Mouse (Mus musculus) heart, adult 2 months (tissue): ENCODE results near the gene Arntl. TPM values are rescaled to one million over a fixed set of nuclear protein-coding genes. Genes with fewer than 3 reads are reported as not detected.
A peak's percentile ranks its signal among the peaks of the same experiment; 100 is the strongest.

ENCODE experiments used
- DNase-seq, 2 experiments: peaks; one replicate each; pipeline ENCODE4 v3.0.0; 2021
- H3K27ac ChIP-seq: fragments of 200-600 bp; 2 replicates; pipeline ENCODE4 v1.8.1; 2022
- H3K27me3 ChIP-seq: fragments of 200-500 bp; 2 replicates; pipeline ENCODE4 v1.6.1; 2012; ENCODE audit warnings: mild to moderate bottlenecking, low read length, inconsistent platforms, mixed read lengths; ENCODE audit not compliant: control insufficient read depth, insufficient read depth
- H3K36me3 ChIP-seq: fragments of 200-500 bp; 2 replicates; pipeline ENCODE4 v1.6.1; 2012; ENCODE audit warnings: low read length, inconsistent platforms; ENCODE audit not compliant: control insufficient read depth, insufficient read depth
- H3K4me1 ChIP-seq: fragments of 200-500 bp; 2 replicates; pipeline ENCODE4 v1.6.1; 2011; ENCODE audit warnings: low read length; ENCODE audit not compliant: control insufficient read depth, insufficient read depth
- H3K4me3 ChIP-seq: fragments of 200-600 bp; 2 replicates; pipeline ENCODE4 v1.8.1; 2022
- H3K79me2 ChIP-seq: fragments of 200-500 bp; replicated peaks from 2 replicates; pipeline ENCODE4 v1.6.1; 2012; ENCODE audit warnings: mild to moderate bottlenecking, inconsistent platforms, low read length, moderate library complexity, mixed read lengths; ENCODE audit not compliant: control insufficient read depth, insufficient read depth
- H3K9ac ChIP-seq: fragments of 200-500 bp; 2 replicates; pipeline ENCODE4 v1.6.1; 2012; ENCODE audit warnings: low read depth, mild to moderate bottlenecking, control low read depth, inconsistent platforms, low read length, mixed read lengths
- CTCF ChIP-seq: fragments of 200-600 bp; IDR thresholded peaks from 2 replicates; pipeline ENCODE4 v1.8.1; 2022; ENCODE audit warnings: antibody characterized with exemption, mild to moderate bottlenecking, moderate library complexity
- EP300 ChIP-seq: fragments of 200-500 bp; IDR thresholded peaks from 2 replicates; pipeline ENCODE4 v1.6.1; 2011; ENCODE audit warnings: low read depth, low read length, control low read depth; ENCODE audit not compliant: insufficient read depth
- POLR2A ChIP-seq: fragments of 200-500 bp; IDR thresholded peaks from 2 replicates; pipeline ENCODE4 v1.6.1; 2011; ENCODE audit warnings: mild to moderate bottlenecking, low read depth, low read length, control low read depth; ENCODE audit not compliant: insufficient read depth
- WGBS: fragments of 180-500 bp; shearing (Covaris S2); methylation state at CpG from one replicate; pipeline ENCODE4 v1.1.7; 2018; 5-methylcytosine and 5-hydroxymethylcytosine counted together
- intact Hi-C: fragments of 180-260 bp; cut with DNase I; formaldehyde crosslinking; loops from one replicate; pipeline ENCODE4 v1.15.1; 2025
- polyA plus RNA-seq: library from polyadenylated mRNA; depleted of rRNA; stranded (reverse); fragments of >200 nt; gene quantifications from 2 replicates; pipeline ENCODE4 v1.2.3, GENCODE M21; 2012
- total RNA-seq, 2 experiments: library from RNA; stranded (reverse); gene quantifications; 2 replicates each; pipeline ENCODE4 v1.2.3; 2021

The Arntl gene
- total and polyA plus RNA-seq, 3 experiments = 6.6 to 26.7 (median 7.2) TPM

DNA sequence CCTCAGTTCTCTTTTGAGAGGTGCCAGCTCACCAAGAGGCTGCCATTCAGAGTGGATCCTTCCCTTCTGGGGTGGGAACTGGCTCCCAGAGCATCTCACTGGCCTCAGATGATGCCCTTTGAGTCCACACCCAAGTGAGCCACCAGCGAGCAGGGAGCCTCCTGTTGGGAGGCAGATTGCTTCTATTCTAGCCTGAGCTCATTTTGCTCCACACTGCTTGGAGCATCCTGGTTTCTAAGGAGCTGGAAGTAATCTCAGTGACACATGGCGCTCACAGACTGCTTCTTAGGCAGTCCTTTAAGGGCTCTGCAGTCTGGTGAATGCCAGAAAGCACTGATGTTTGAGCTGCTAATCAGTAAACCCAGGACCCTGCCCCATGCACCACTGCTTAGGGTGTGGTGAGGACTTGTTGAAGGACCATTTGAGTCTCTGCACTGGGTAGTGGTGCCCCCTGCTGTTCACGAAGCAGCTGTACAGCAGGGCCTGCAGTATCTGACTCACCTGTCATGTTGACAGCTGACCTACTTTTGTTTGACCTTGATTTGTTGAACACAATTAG is 43.2 kb downstream of the Arntl start:
- peak; percentile 56 for DNase-seq
- Histone ChIP-seq H3K36me3 (no peaks in the 10 kb centered on the region; the same call in 1 of the 2 replicates), H3K79me2 (peaks cover 1% of the 10 kb centered on the region; the same call in 1 of the 2 replicates), H3K27me3 (no peaks in the 10 kb centered on the region), H3K4me3 (no peak overlapping the region), H3K4me1 (peaks cover 29% of the 10 kb centered on the region), H3K27ac (peak overlapping the region; percentile 74), H3K9ac (no peak overlapping the region)
- WGBS = 34% methylated on average over 3 of the region's 3 CpGs
- 0 out of 2 replicates have a peak, but pooled peaks have one; percentile 40 for TF ChIP-seq EP300
- peak; percentile 94 for TF ChIP-seq CTCF
- TF ChIP-seq POLR2A = no peak
- intact Hi-C loops = loop anchor here (2.0 kb wide), 2 partner anchors 44 to 108 kb away; partner anchors contain the start of gene Arntl

GRCm38 (mm10) chr7:113251001-113251400 is 43.7 kb downstream of the Arntl start:
- intact Hi-C loops = loop anchor here (2.0 kb wide), 2 partner anchors 44 to 108 kb away; partner anchors contain the start of gene Arntl
- DNase-seq = peak; percentile 47 to 66
- Histone ChIP-seq H3K36me3 (no peaks in the 10 kb centered on the region; the same call in 1 of the 2 replicates), H3K4me3 (no peak overlapping the region), H3K79me2 (peaks cover 1% of the 10 kb centered on the region; the same call in 1 of the 2 replicates), H3K27ac (peak overlapping the region; percentile 74), H3K9ac (no peak overlapping the region), H3K4me1 (peaks cover 32% of the 10 kb centered on the region), H3K27me3 (no peaks in the 10 kb centered on the region)
- TF ChIP-seq POLR2A = no peak
- no peak for TF ChIP-seq CTCF
- no peak; the same call in 1 of the 2 replicates for TF ChIP-seq EP300
- 22% methylated on average over 3 of the region's 3 CpGs for WGBS

DNA sequence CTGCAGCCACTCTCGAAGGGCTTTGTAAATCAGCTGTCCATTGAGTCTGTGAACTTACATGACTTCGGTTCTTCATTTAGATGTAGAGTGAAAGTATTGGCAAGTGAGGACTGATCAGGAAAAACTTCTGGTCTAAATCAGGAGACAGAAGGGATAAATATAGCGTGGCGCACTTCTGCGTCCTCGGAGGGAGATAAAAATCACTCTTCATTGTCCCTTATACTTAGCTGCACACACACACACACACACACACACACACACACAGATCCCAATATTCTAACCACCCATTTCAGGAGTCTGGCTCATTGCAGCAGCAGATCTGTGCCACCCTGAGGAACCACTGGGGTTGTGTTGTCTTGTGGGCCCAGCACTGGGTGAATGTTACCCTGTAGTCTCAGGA is 44.3 kb downstream of the Arntl start:
- DNase-seq = no peak
- Histone ChIP-seq H3K27me3 (no peaks in the 10 kb centered on the region), H3K36me3 (no peaks in the 10 kb centered on the region; the same call in 1 of the 2 replicates), H3K4me3 (no peak overlapping the region), H3K4me1 (peaks cover 32% of the 10 kb centered on the region), H3K9ac (no peak overlapping the region), H3K79me2 (peaks cover 1% of the 10 kb centered on the region; the same call in 1 of the 2 replicates), H3K27ac (peak overlapping the region; percentile 74)
- WGBS = 4% methylated on average over 6 of the region's 6 CpGs
- TF ChIP-seq CTCF = no peak
- no peak for TF ChIP-seq EP300
- no peak for TF ChIP-seq POLR2A
- intact Hi-C loops = loop anchor here (2.0 kb wide), 2 partner anchors 45 to 109 kb away; partner anchors contain the start of gene Arntl

- Histone ChIP-seq H3K4me3 (no peak overlapping the region), H3K27ac (peak overlapping the region; percentile 32; the same call in 1 of the 2 replicates), H3K27me3 (no peaks in the 10 kb centered on the region), H3K36me3 (no peaks in the 10 kb centered on the region; the same call in 1 of the 2 replicates), H3K4me1 (peaks cover 32% of the 10 kb centered on the region), H3K79me2 (peaks cover 1% of the 10 kb centered on the region; the same call in 1 of the 2 replicates), H3K9ac (no peak overlapping the region)
- no peak for DNase-seq
- intact Hi-C loops = no loop called here
- TF ChIP-seq POLR2A (no peak), CTCF (no peak), EP300 (no peak)
- 83% methylated on average over 7 of the region's 7 CpGs for WGBS
Observed at GRCm38 (mm10) chr7:113253777-113254405, 46.6 kb downstream of the Arntl start.

GRCm38 (mm10) chr7:113256046-113256445 is 48.8 kb downstream of the Arntl start:
- intact Hi-C loops = no loop called here
- DNase-seq = peak in 1 of 2 experiments; percentile 49

DNA sequence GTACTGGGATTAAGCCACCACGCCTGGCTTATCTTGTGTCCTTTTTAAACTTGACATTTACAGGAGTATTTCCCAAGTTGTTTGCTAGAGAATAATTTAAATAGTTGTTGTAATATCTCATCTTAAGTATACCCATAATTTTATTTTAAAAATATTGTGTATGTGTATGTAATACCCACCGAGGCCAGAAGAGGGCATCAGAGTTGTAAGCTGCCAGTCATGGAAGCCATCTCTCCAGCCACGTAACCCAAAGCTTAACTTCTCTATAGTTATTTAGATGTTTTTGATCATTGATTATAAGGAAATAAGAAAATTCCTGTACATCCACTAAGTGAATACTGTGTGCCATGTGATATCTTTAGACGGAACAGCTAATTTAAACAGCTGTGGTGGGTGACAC is 51.2 kb downstream of the Arntl start:
- TF ChIP-seq CTCF (peak; percentile 67), EP300 (no peak), POLR2A (no peak)
- Histone ChIP-seq H3K9ac (no peak overlapping the region), H3K27ac (no peak overlapping the region), H3K27me3 (no peaks in the 10 kb centered on the region), H3K4me3 (no peak overlapping the region), H3K79me2 (no peaks in the 10 kb centered on the region), H3K36me3 (no peaks in the 10 kb centered on the region; the same call in 1 of the 2 replicates), H3K4me1 (peaks cover 15% of the 10 kb centered on the region)
- intact Hi-C loops = no loop called here
- 77% methylated on average over 4 of the region's 4 CpGs for WGBS
- no peak for DNase-seq

More at GRCm38 (mm10) chr7:113256046-113256445, 48.8 kb downstream of the Arntl start:
- Histone ChIP-seq H3K27me3 (no peaks in the 10 kb centered on the region), H3K27ac (no peak overlapping the region), H3K36me3 (no peaks in the 10 kb centered on the region; the same call in 1 of the 2 replicates), H3K79me2 (peaks cover 1% of the 10 kb centered on the region; the same call in 1 of the 2 replicates), H3K4me1 (peaks cover 22% of the 10 kb centered on the region), H3K9ac (no peak overlapping the region), H3K4me3 (no peak overlapping the region)
- peak; percentile 75 for TF ChIP-seq CTCF
- TF ChIP-seq POLR2A = no peak
- TF ChIP-seq EP300 = no peak
- WGBS = 57% methylated on average over 4 of the region's 4 CpGs
